Mouse (Mus musculus): ENCODE data around the gene 9230112D13Rik. TPM values are rescaled to one million over a fixed set of nuclear protein-coding genes. Genes with fewer than 3 reads are reported as not detected.

Gene 9230112D13Rik
- polyA plus RNA-seq, 1 experiment from 2014 or later: not detected

- Histone ChIP-seq H3K4me1 (replicated peaks; ENCODE audit: insufficient read depth, low read length) (no peaks in the 10 kb centered on the region; the same call in 1 of the 2 replicates), H3K27me3 (ENCODE audit: insufficient read depth, low read length) (no peaks in the 10 kb centered on the region), H3K9me3 (replicated peaks; ENCODE audit: low read length) (no peaks in the 10 kb centered on the region), H3K9ac (ENCODE audit: low read depth, low read length) (no peak overlapping the region), H3K4me3 (replicated peaks; ENCODE audit: low read depth, low read length) (peak overlapping the region; percentile 84), H3K36me3 (ENCODE audit: insufficient read depth, low read length) (no peaks in the 10 kb centered on the region), H3K27ac (no peak overlapping the region), H3K4me2 (ENCODE audit: low read length) (peak overlapping the region; percentile 63)
- no peak for ATAC-seq (replicated peaks; ENCODE audit: low FRiP score, low read depth)
- 4% methylated on average over 4 of the region's 4 CpGs for WGBS
- DNase-seq (ENCODE audit: low spot score): peak; percentile 57
- TF ChIP-seq CTCF (IDR thresholded peaks at IDR 0.05; ENCODE audit: low read depth): no peak
Observed at GRCm38 (mm10) chr14:34500309-34500708, 22.3 kb downstream of the 9230112D13Rik start.

- DNase-seq (ENCODE audit: low spot score): no peak
- Histone ChIP-seq H3K36me3 (ENCODE audit: insufficient read depth, low read length) (no peaks in the 10 kb centered on the region), H3K9ac (ENCODE audit: low read depth, low read length) (no peak overlapping the region), H3K4me2 (ENCODE audit: low read length) (peak overlapping the region; percentile 63; the same call in 1 of the 2 replicates), H3K27me3 (ENCODE audit: insufficient read depth, low read length) (no peaks in the 10 kb centered on the region), H3K4me1 (replicated peaks; ENCODE audit: insufficient read depth, low read length) (no peaks in the 10 kb centered on the region; the same call in 1 of the 2 replicates), H3K27ac (no peak overlapping the region), H3K4me3 (replicated peaks; ENCODE audit: low read depth, low read length) (no peak overlapping the region), H3K9me3 (replicated peaks; ENCODE audit: low read length) (no peaks in the 10 kb centered on the region)
- ATAC-seq (replicated peaks; ENCODE audit: low FRiP score, low read depth): no peak
- TF ChIP-seq CTCF (IDR thresholded peaks at IDR 0.05; ENCODE audit: low read depth): no peak
- 54% methylated on average over 4 of the region's 4 CpGs for WGBS
Observed at GRCm38 (mm10) chr14:34499664-34500063, 22.9 kb downstream of the 9230112D13Rik start.

- no peak overlapping the region for H3K4me2 ChIP-seq (ENCODE audit: low read length)
- ATAC-seq (replicated peaks; ENCODE audit: low FRiP score, low read depth) (no peak), DNase-seq (ENCODE audit: low spot score) (no peak)
- no peaks in the 10 kb centered on the region for H3K27me3 ChIP-seq (ENCODE audit: insufficient read depth, low read length)
- no peaks in the 10 kb centered on the region for H3K9me3 ChIP-seq (replicated peaks; ENCODE audit: low read length)
- WGBS: 55% methylated on average over 3 of the region's 3 CpGs
- no peak overlapping the region for H3K4me3 ChIP-seq (replicated peaks; ENCODE audit: low read depth, low read length)
- TF ChIP-seq CTCF (IDR thresholded peaks at IDR 0.05; ENCODE audit: low read depth): no peak
- H3K27ac ChIP-seq: no peak overlapping the region
- H3K9ac ChIP-seq (ENCODE audit: low read depth, low read length): no peak overlapping the region
- H3K36me3 ChIP-seq (ENCODE audit: insufficient read depth, low read length): no peaks in the 10 kb centered on the region
- peaks cover 2% of the 10 kb centered on the region; the same call in 1 of the 2 replicates for H3K4me1 ChIP-seq (replicated peaks; ENCODE audit: insufficient read depth, low read length)
Observed at GRCm38 (mm10) chr14:34497346-34497745, 25.3 kb downstream of the 9230112D13Rik start.

GRCm38 (mm10) chr14:34493682-34494081, 28.9 kb downstream of the 9230112D13Rik start:
- Histone ChIP-seq H3K36me3 (ENCODE audit: insufficient read depth, low read length) (no peaks in the 10 kb centered on the region), H3K9me3 (replicated peaks; ENCODE audit: low read length) (no peaks in the 10 kb centered on the region), H3K9ac (ENCODE audit: low read depth, low read length) (no peak overlapping the region), H3K4me3 (replicated peaks; ENCODE audit: low read depth, low read length) (no peak overlapping the region), H3K27me3 (ENCODE audit: insufficient read depth, low read length) (no peaks in the 10 kb centered on the region), H3K27ac (no peak overlapping the region), H3K4me2 (ENCODE audit: low read length) (no peak overlapping the region), H3K4me1 (replicated peaks; ENCODE audit: insufficient read depth, low read length) (peaks cover 2% of the 10 kb centered on the region; the same call in 1 of the 2 replicates)
- 84% methylated on average over 3 of the region's 3 CpGs for WGBS
- DNase-seq (ENCODE audit: low spot score) (no peak), ATAC-seq (replicated peaks; ENCODE audit: low FRiP score, low read depth) (no peak)
- no peak for TF ChIP-seq CTCF (IDR thresholded peaks at IDR 0.05; ENCODE audit: low read depth)

- no peaks in the 10 kb centered on the region for H3K36me3 ChIP-seq (ENCODE audit: insufficient read depth, low read length)
- no peak for DNase-seq (ENCODE audit: low spot score)
- no peak overlapping the region for H3K9ac ChIP-seq (ENCODE audit: low read depth, low read length)
- no peak for TF ChIP-seq CTCF (IDR thresholded peaks at IDR 0.05; ENCODE audit: low read depth)
- ATAC-seq (replicated peaks; ENCODE audit: low FRiP score, low read depth): no peak
- H3K4me2 ChIP-seq (ENCODE audit: low read length): no peak overlapping the region
- H3K27me3 ChIP-seq (ENCODE audit: insufficient read depth, low read length): no peaks in the 10 kb centered on the region
- no peaks in the 10 kb centered on the region for H3K9me3 ChIP-seq (replicated peaks; ENCODE audit: low read length)
- H3K27ac ChIP-seq: no peak overlapping the region
- H3K4me3 ChIP-seq (replicated peaks; ENCODE audit: low read depth, low read length): no peak overlapping the region
- 71% methylated on average over 2 of the region's 2 CpGs for WGBS
- H3K4me1 ChIP-seq (replicated peaks; ENCODE audit: insufficient read depth, low read length): peaks cover 8% of the 10 kb centered on the region; the same call in 1 of the 2 replicates
Observed at GRCm38 (mm10) chr14:34492688-34493087, 29.9 kb downstream of the 9230112D13Rik start.

- Histone ChIP-seq H3K4me3 (replicated peaks; ENCODE audit: low read depth, low read length) (no peak overlapping the region), H3K9me3 (replicated peaks; ENCODE audit: low read length) (no peaks in the 10 kb centered on the region), H3K4me1 (replicated peaks; ENCODE audit: insufficient read depth, low read length) (peaks cover 9% of the 10 kb centered on the region; the same call in 1 of the 2 replicates), H3K36me3 (ENCODE audit: insufficient read depth, low read length) (no peaks in the 10 kb centered on the region), H3K27ac (no peak overlapping the region), H3K4me2 (ENCODE audit: low read length) (no peak overlapping the region), H3K9ac (ENCODE audit: low read depth, low read length) (no peak overlapping the region), H3K27me3 (ENCODE audit: insufficient read depth, low read length) (no peaks in the 10 kb centered on the region)
- DNase-seq (ENCODE audit: low spot score): no peak
- no peak for TF ChIP-seq CTCF (IDR thresholded peaks at IDR 0.05; ENCODE audit: low read depth)
- no peak for ATAC-seq (replicated peaks; ENCODE audit: low FRiP score, low read depth)
- WGBS: 55% methylated on average over 1 of the region's 1 CpGs
Observed at GRCm38 (mm10) chr14:34490965-34491364, 31.6 kb downstream of the 9230112D13Rik start.

- Histone ChIP-seq H3K9ac (ENCODE audit: low read depth, low read length) (no peak overlapping the region), H3K36me3 (ENCODE audit: insufficient read depth, low read length) (no peaks in the 10 kb centered on the region), H3K9me3 (replicated peaks; ENCODE audit: low read length) (no peaks in the 10 kb centered on the region), H3K4me2 (ENCODE audit: low read length) (no peak overlapping the region), H3K27ac (no peak overlapping the region), H3K27me3 (ENCODE audit: insufficient read depth, low read length) (no peaks in the 10 kb centered on the region), H3K4me1 (replicated peaks; ENCODE audit: insufficient read depth, low read length) (peaks cover 9% of the 10 kb centered on the region; the same call in 1 of the 2 replicates), H3K4me3 (replicated peaks; ENCODE audit: low read depth, low read length) (no peak overlapping the region)
- TF ChIP-seq CTCF (IDR thresholded peaks at IDR 0.05; ENCODE audit: low read depth): no peak
- ATAC-seq (replicated peaks; ENCODE audit: low FRiP score, low read depth): no peak
- DNase-seq (ENCODE audit: low spot score): no peak
- WGBS: 58% methylated on average over 2 of the region's 2 CpGs
Observed at GRCm38 (mm10) chr14:34489928-34490327, 32.7 kb downstream of the 9230112D13Rik start.
